Mouse (Mus musculus): Measurements from ENCODE around the gene Nhlh2. TPM values are rescaled to one million over a fixed set of nuclear protein-coding genes. Genes with fewer than 3 reads are reported as not detected.

Gene Nhlh2
- not detected in 2 replicates for total RNA-seq (2021)
- long read RNA-seq = 0 reads

DNA sequence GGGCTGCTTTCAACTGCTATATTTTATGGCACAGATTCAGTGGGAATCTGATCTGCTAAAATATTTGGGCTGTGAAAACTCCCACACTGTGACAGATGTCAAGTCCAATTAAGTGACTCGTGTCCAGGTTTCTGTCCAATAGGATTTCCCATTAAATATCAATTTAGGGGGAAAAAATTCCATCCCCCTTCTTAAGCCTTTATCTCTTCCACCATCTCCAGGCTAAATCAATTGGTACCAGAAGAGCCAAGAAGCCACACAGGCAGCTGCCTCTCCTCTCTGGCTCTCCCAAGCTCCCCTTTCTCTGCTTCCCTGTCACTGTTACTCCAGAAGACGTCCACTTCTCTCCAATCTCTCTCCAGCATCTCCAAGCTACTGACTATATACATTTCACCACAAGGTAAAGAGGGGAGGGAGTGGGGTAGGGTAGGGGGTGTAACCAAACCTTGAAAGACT is at the start of gene Nhlh2:
Nhlh2 (plus strand) TSS at position 151 of the 456 bp plus-strand sequence.
- no peak for DNase-seq

DNA sequence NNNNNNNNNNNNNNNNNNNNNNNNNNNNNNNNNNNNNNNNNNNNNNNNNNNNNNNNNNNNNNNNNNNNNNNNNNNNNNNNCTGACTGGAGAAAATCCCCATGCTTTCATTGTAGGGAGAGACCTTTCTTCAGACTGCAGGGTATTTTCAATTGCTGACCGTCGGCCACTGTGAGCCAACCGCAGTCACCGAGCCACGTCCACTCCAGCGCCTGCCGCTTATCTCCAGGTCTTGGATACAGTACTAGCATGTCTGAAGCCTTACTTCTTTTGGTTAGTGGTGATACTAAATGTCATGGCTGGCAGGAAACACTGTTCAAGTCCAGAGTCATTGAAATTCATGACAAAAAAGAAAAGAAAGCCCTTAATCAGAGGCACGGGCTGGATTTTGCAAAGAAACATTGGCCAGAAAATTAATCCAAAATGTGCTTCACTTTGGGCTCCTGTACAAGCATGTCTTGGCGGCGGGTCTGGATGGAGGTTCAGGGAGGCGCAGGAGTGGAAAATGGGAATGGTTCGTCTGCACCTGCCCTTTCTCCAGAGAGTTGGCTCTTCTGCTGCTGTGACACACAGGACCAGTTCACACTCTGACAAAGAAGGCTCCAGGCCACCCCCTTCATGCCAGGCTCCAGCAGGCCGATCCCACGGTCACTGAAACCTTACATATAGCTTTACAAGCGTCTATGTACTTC is 48.6 kb upstream of the Nhlh2 start:
- no peak for DNase-seq

DNA sequence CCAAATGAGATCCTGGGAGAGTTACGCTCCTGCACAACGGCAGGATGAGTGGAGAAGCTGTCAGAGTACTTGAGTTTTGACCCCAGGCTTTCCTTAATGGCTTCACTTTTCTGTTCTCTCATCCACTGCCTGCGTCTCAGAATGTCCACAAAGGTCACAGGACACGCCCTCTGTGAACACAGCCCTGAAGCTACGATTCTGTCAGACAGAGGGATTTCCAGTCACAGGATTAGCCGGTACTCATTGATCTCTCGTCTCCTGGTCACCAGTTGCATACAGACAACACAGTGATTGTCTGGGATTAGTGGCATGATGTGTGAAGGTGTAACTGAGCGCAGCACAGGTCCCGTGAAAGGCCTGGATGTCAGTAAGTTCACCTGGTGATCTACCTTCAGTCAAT is 46.4 kb upstream of the Nhlh2 start:
- no peak for DNase-seq

DNA sequence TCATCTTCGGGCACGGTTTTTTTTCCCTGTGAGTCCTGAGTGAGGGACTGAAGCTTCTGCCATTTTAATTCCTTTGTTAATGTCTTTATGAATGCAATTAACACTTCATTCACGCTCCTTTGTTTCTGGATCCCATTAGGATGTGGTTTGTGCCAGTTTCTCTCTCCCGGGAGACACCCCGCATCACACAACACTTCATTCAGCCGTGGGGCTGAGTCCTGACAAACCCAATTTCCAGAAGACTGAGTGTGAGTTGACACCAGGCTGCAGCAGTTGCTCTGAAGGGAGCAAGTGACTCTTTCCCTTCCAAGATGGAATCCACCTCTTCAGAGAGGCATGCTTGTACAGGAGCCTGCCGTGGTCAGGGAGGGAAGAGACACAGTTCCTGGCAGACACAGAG is 45.5 kb upstream of the Nhlh2 start:
- no peak for DNase-seq

DNA sequence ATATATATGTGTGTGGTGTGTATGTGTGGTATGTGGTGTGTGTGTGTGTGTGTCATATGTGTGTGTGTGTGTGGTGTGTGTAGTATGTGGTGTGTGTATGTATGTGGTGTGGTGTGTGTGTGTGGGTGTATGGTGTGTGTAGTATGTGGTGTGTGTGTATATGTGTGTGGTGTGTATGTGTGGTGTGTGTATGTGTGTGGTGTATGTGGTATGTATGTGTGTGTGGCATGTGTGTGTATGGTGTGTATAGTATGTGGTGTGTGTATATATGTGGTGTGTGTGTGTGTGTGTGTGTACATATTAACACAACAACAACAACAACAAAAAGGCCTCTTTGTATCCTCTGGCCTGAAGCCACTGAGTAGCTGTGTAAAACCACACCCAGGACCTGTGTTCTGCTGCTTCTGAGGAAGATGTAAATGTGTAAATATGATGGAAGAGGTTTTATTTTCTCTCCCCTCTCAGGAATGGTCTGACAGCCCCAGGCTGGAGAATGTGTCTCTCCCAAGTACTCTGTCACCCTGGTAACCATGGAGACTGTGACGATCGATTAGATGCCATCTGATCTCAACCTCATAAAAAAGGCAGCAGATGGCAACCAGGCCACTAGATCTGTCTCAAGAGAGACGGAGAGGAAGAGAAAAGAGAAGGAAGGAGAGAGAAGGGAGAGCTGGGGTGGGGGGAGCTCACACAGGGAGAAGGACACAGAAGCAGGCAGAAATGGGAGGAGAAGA is 42.9 kb upstream of the Nhlh2 start:
- DNase-seq = no peak

DNA sequence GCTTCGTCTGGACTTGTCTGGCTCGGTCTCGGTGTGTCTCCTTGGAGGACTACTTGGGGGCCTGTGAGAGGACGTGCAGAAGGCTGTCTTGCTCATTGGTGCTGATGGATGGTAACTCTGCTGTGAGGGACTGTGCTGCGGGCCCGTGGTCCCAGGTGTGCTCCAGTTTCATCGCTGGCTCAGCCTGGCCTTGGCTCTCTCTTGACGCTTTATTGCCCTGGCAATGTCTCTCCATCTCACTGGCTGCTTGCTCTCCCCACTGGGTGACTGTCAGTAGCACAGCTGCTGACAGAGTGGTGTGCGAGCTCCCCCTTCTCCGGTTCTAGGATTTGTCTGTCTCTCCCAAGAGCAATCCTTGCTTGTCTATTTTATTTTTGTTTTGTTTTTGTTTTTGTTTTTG is 34.5 kb upstream of the Nhlh2 start:
- no peak for DNase-seq

DNA sequence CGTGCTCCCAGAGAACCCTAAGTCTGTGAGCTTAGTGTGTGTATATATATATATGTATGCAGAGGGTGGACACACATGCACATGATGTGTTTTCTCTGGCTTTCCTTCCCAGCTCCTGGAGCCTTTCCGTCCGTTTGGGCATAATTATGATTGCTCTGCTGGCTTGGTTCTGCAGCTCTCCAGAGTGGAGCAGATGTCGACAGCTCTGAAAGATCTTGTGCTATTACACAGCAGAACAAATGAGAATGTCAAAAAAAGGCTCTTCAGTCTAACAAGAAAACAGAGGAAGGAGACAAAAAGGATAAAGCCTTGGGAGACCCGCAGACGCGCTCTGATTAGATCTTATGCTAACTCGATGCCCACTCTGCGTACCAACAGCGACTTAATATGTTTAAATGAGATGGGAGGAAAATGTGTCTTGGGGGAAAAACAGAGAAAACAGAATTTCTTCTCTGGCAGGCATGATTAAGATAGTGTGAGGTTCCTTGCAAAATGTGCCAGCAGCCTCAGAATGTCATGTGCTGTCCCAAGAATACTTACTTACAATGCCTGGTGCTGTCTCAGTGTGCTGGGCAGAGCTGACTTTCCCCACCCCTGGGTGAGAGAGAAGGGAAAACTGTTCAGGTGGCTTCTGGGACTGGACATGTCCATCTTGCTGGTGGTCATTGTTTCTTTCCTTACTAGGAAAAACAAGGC is 31.4 kb upstream of the Nhlh2 start:
- DNase-seq = no peak

DNA sequence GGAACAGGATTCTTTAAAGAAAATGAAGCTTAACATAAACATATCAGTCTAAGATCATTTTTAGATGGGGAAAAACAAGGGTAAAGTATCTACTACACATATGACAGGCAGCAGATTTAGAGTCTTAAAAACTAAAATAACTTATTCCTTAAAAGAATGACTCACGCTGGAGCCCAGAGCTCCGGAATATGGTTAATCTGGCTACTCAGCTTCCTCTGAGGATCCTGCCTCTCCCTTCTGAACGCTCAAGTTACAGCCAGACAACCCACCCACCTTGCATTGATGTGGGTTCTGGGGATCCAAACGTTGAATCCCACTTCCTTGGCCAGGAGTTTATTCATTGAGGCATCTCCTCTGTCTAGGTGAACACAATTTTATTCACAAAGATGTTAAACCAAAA is 26.0 kb upstream of the Nhlh2 start:
- DNase-seq = no peak

DNA sequence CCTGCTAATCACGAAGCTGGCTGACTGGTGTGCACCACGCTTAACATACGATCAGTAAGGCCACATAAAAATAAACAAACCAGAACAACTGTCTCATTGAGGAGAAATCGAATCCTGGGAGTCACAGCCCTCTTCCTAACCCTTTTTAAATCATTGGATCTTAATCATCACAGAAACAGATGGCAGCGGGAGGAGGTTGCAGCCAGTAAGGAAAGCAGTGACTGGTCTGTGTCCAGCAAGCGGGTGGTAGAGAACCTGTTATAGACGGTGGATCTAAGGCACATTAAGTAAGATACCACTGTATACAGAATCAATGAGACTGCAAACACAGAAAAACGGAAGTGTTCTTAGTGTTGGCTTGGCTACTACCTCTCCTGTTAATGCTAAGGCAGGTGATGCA is 24.2 kb upstream of the Nhlh2 start:
- no peak for DNase-seq

DNA sequence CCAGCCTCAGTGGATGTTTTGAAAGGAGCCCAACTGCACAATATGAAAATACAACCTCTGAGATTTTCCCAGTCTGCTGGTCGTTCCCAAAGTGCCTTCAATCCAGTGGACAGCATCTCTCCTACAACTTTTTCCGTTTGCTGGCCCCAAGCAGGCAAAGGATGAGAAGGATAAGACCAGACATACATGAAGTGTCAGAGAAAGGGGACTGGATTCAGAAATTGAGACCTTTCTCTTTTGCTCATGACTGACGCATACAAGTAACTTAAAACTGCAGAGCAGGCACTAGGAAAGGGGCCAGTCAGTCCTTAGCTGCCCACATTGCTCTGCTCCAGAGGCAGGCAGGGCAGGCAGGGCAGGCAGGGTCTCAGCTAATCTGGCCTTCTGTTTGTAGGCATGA is 19.7 kb upstream of the Nhlh2 start:
- no peak for DNase-seq

DNA sequence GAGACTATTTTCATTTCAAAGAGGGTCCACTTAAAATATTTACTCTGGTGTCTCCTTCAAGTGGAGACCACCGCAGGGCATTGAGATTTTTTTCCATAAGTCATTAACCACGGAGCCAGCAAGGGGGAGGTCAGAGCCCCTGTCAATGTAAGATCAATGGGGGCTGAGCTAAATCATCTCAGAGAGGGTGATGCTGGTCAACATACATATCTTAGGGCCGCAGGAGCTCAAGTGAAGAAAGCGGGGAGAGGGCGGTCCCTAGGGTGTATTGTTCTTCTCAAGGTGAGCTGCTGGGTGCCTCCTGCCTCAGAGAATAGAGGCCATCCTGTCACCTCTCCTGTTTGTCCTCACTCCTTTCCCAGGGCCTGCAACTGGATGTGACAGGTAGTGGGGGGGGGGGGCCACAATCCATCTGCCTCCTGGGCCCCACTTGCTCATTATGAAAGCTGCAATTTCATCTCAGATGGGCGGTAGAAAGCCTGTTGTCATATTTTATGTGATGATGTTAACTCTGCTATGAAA is 18.8 kb upstream of the Nhlh2 start:
- no peak for DNase-seq

DNA sequence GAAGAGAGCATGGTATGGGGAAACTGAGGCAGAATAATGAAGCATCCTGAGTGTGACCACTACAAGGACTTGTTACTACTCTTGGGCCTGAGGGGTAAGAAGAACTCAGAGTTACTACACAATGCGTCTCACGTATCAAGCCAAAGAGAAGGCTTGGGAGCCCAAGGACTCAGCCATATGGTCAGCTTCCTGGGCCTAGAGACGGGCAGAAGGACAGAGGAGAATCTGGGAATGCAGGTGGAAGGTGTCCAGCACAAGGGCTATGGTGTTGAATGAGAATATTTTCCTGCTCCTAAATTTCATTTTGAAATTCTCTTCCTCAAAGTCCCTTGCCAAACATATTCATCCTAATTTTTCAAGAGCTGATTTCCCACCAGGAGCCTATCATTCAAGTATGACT is 12.0 kb upstream of the Nhlh2 start:
- no peak for DNase-seq

DNA sequence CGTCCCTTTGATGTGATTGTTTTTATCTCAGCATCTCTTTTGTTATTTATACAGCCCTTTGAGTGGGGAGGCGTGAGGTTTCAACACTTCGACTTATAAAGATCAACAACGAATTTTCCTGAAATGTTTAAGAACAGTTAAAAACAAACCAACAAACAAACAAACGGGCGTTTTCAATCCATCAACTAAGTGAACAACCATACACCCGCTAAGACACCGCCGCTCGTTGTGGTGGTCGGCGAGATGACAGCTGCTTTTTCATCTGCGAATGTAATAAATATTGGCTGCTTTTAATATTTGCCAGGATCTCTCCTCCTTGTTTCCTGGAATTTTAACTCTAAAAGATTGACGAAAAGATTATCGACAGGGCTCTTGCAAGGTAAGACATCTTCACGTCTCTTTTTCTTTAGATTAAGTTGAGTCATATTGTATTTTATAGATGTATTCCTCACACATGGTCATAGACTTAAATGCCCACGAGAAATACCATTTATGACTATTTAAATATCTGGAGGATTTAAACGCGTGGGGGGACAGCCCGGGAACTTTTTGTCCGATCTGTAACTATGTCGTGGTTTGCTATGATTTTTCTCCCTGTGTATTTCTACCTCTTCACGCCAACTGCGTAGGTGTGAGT is 923 bp downstream of the Nhlh2 start:
- no peak for DNase-seq

DNA sequence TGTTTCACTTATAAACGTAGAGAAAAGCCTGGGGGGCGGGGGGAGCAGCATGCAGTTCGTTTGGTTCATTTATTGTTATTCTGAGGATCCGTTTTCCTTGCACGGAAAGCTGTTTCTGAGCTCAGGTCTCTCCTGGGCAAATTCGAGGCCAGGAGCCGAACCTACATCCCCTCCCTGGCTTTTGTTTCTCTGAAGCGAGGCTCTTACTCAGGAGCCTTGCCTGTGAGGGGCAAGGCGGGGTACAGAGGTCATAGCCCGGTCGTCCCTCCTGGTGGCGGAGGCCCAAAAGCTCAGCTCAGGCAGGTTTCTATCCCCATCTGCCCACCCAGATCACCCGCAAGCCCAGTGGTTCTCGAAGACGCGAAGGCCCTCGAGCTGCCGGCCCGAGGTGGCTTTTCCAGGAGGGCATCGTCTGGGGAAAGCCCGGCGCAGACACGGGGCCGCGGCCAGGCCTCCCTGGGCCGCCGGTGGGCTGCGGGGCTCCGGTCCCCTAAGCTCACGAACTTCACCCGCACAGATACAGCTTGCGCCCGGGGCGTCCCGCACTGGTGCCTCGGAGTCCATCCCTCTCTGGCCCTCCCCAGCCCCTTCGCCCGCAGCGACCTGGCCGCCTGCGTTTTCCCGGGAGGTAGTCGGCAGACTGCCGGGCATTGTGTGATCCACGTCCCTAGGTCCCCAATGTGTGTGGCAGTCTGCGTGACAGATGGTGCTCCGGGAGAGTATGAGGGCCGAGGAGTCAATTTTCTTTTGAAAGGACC is 1.6 kb downstream of the Nhlh2 start:
- DNase-seq = peak; percentile 2

DNA sequence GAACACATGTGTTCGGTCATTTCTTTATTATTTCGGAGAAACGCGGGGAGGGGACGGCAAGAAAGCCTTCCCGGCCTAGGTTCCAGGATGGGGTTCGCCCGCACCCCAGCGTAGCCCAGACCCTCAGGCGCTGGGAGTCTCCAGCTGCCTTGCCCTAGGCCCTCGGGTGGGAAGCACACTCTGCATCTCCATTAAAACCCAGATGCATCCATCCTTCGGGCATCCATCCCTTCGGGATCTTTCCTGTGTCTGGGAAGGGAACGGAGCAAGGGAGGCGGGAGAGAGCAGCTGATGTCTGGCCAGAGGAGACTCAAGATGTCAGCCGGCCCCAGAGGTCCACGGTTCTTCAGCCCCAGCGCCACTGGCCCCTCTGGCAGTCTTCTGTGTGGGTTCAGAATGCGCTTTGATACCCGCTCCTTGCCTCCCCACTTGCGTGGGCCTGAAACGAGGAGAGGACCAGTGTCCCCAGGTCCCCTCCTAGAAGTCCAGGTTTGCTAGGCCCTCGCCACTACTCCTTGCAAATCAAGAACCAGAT is 2.3 kb downstream of the Nhlh2 start:
- peak; percentile 2 for DNase-seq

DNA sequence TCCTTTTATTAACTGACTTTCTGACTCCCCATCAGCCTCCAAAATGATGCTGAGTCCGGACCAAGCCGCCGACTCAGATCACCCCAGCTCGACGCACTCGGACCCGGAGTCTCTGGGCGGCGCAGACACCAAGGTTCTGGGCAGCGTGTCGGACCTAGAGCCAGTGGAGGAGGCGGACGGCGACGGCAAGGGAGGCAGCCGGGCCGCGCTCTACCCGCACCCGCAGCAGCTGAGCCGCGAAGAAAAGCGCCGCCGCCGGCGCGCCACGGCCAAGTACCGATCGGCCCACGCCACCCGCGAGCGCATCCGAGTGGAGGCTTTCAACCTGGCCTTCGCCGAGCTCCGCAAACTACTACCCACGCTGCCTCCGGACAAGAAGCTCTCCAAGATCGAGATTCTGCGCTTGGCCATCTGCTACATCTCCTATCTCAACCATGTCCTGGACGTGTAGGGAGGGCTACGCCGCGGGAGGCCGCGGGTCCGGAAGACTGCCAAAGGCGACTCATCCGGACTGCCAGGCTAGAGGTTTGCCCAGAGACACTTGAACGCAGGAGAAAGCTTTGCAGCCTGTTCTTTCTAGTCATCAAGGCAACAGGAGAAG is 2.8 kb downstream of the Nhlh2 start:
- DNase-seq = peak; percentile 49

DNA sequence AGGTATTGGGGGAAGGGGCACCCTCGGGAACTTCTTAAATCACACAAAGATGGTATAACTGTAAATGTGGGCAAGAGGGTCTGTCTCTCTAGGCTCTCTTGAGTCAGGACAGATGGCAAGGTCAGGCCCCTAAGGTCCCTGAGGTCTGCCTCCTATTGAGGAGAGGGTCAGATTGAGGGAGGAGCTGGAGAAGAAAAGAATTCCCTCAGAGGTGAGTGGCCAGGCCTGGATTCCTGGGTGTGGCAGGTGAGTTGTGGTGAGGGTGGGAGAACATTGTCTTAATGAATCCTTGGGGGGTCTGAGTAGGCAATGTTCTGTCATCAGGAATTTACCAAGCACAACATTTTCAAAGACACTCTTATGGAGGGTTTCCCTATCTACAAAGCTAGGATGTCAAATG is 10.7 kb downstream of the Nhlh2 start:
- DNase-seq = no peak

DNA sequence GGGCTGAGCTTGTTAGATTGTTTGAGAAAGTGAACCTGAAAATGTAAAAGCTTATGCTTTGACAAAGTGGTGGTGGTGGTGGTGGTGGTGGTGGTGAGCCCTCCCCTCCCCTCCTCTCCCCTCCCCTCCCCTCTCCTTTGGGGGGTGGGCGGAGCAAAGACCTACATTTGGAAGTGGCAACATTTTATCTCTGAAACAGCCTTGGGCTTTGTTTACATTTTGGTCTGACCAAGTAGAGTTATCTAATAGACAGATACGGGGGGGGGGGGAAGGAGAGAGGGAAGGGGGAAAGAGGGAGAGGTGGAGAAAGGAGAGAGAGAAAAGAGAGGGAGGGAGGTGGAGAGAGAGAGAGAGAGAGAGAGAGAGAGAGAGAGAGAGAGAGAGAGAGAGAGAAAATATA is 12.8 kb downstream of the Nhlh2 start:
- DNase-seq = no peak

DNA sequence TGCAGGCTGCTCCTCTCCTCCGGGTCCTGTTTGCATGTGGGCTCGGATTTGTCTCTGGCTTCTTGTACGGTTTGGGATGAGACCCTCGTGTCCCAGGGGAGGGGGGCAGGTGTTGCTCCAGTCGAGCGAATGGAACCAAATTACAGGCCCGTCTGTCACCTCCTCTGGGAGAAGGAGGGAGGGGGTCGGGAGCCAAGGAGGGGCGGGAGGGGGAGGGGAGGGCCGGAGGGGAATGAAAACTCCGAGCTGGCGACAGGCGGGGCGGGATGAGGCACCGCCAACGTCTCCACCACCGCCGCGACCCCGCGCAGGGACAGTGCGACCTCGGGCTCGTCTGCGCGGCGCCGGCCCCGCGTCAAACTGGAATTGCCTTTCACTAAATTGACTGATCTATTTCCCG is 13.5 kb downstream of the Nhlh2 start:
- peak; percentile 11 for DNase-seq

DNA sequence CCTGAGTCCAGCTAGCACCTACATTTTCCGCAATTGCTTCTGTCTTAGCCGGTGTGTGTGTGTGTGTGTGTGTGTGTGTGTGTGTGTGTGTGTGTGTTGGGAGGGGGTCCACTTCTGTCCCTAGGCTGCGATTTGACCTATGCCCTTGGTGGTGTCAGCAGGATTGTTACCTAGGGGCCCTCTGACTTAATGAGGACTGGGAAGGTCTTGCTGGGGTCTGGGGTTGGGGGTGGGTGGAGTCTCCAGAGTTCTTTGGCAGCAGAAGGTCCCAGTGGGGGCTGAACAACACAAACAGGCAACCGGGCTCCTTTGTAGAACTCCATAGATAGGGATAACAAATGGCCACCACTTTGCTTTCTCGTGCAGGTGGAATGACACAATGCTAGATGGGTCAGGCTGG is 14.0 kb downstream of the Nhlh2 start:
- DNase-seq = no peak

DNA sequence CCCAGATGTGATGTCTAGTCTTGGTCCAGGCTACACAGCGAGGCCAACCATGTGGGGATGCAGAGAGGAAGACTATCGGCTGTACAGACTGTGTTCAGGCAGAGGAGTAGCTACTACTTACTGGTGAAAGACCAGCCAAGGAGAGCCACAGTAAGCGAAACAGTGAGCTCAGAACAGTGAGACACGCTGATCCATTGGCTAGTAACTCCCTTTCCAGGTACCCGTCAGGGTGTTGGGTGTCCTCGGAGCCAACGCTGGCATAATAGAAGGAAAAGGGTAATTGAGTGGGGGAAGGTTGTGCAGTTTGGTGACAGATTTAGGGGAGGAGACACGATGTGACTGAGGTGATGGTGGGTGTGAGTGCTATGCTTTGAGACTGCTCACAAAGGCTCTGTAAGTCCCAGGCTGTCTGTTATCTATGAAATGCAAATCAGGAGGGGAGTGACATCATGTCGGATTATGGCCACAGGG is 15.1 kb downstream of the Nhlh2 start:
- DNase-seq = no peak

All from adrenal gland, postnatal 25 days (tissue).